Mouse (Mus musculus) heart, embryonic 11.5 days (tissue): Measurements from ENCODE around the gene Fam178b. TPM values are rescaled to one million over a fixed set of nuclear protein-coding genes. Genes with fewer than 3 reads are reported as not detected.

Experiments used
- ATAC-seq: fragments of 200-750 bp; cut with Nextera tagmentation; replicated peaks from 2 replicates; pipeline ENCODE4 v1.8.0; 2017; ENCODE audit warnings: moderate library complexity; ENCODE audit not compliant: insufficient number of reproducible peaks, low FRiP score, low TSS enrichment
- H3K27ac ChIP-seq: fragments of 300-500 bp; sonication (generic); 2 replicates; pipeline ENCODE4 v1.5.1; 2014; ENCODE audit warnings: mild to moderate bottlenecking, low read depth, low read length
- H3K27me3 ChIP-seq: fragments of 300-500 bp; sonication (generic); 2 replicates; pipeline ENCODE4 v1.6.1; 2014; ENCODE audit warnings: mild to moderate bottlenecking, low read length, mixed read lengths; ENCODE audit not compliant: control insufficient read depth, insufficient read depth
- H3K36me3 ChIP-seq: fragments of 300-500 bp; sonication (generic); 2 replicates; pipeline ENCODE4 v1.6.1; 2014; ENCODE audit warnings: mild to moderate bottlenecking, low read length, moderate library complexity, mixed read lengths; ENCODE audit not compliant: control insufficient read depth, insufficient read depth
- H3K4me1 ChIP-seq: fragments of 300-500 bp; sonication (generic); 2 replicates; pipeline ENCODE4 v1.6.1; 2014; ENCODE audit warnings: low read length; ENCODE audit not compliant: control insufficient read depth, insufficient read depth
- H3K4me2 ChIP-seq: fragments of 300-500 bp; sonication (generic); 2 replicates; pipeline ENCODE4 v1.6.1; 2014; ENCODE audit warnings: mild to moderate bottlenecking, moderate library complexity
- H3K4me3 ChIP-seq: fragments of 300-500 bp; sonication (generic); 2 replicates; pipeline ENCODE4 v1.5.1; 2014; ENCODE audit warnings: low read depth, low read length
- H3K9ac ChIP-seq: fragments of 300-500 bp; sonication (generic); 2 replicates; pipeline ENCODE4 v1.6.1; 2014; ENCODE audit warnings: mild to moderate bottlenecking, low read depth, low read length, moderate library complexity
- H3K9me3 ChIP-seq: fragments of 300-500 bp; sonication (generic); replicated peaks from 2 replicates; pipeline ENCODE4 v1.6.1; 2016; ENCODE audit warnings: low read length; ENCODE audit not compliant: control insufficient read depth
- WGBS: fragments of 180-500 bp; shearing (Covaris S2); extraction: QIAGEN DNeasy Blood & Tissue Kit; methylation state at CpG from one replicate; pipeline ENCODE4 v1.1.7; 2014; ENCODE audit not compliant: insufficient replicate concordance; 5-methylcytosine and 5-hydroxymethylcytosine counted together
- polyA plus RNA-seq: library from polyadenylated mRNA; unstranded; fragments of >200 nt; fragmentation: Nextera tagmentation; extraction: Ambion mirVana; gene quantifications from 2 replicates; pipeline ENCODE4 v1.2.1, GENCODE M21; 2014

Gene Fam178b
- polyA plus RNA-seq, 1 experiment from 2014 or later, result 3.5 TPM

- Histone ChIP-seq H3K4me2 (no peak overlapping the region), H3K36me3 (no peaks in the 10 kb centered on the region), H3K9me3 (no peaks in the 10 kb centered on the region), H3K4me3 (no peak overlapping the region), H3K9ac (no peak overlapping the region), H3K27ac (no peak overlapping the region), H3K4me1 (peaks cover 22% of the 10 kb centered on the region), H3K27me3 (no peaks in the 10 kb centered on the region)
- WGBS, result 48% methylated on average over 10 of the region's 10 CpGs
- ATAC-seq, result no peak; the same call in 1 of the 2 replicates
Observed at GRCm38 (mm10) chr1:36595167-36595931, 87.6 kb downstream of the Fam178b start.

GRCm38 (mm10) chr1:36593099-36593498 is 89.9 kb downstream of the Fam178b start:
- Histone ChIP-seq H3K27me3 (no peaks in the 10 kb centered on the region), H3K4me3 (no peak overlapping the region), H3K27ac (no peak overlapping the region), H3K4me2 (no peak overlapping the region), H3K9ac (no peak overlapping the region), H3K9me3 (no peaks in the 10 kb centered on the region), H3K36me3 (no peaks in the 10 kb centered on the region), H3K4me1 (peaks cover 42% of the 10 kb centered on the region)
- ATAC-seq, result no peak
- 36% methylated on average over 1 of the region's 1 CpGs for WGBS

GRCm38 (mm10) chr1:36591408-36591807 is 91.6 kb downstream of the Fam178b start:
- H3K4me2 ChIP-seq, result no peak overlapping the region
- ATAC-seq, result no peak
- peaks cover 46% of the 10 kb centered on the region for H3K4me1 ChIP-seq
- H3K4me3 ChIP-seq, result no peak overlapping the region
- no peaks in the 10 kb centered on the region for H3K36me3 ChIP-seq
- WGBS, result 27% methylated on average over 2 of the region's 2 CpGs
- H3K9me3 ChIP-seq, result no peaks in the 10 kb centered on the region
- H3K9ac ChIP-seq, result no peak overlapping the region
- no peaks in the 10 kb centered on the region for H3K27me3 ChIP-seq
- H3K27ac ChIP-seq, result no peak overlapping the region

GRCm38 (mm10) chr1:36590664-36591063 is 92.3 kb downstream of the Fam178b start:
- Histone ChIP-seq H3K9me3 (no peaks in the 10 kb centered on the region), H3K4me2 (no peak overlapping the region), H3K4me3 (no peak overlapping the region), H3K9ac (no peak overlapping the region), H3K27ac (no peak overlapping the region), H3K4me1 (peaks cover 47% of the 10 kb centered on the region), H3K27me3 (no peaks in the 10 kb centered on the region), H3K36me3 (no peaks in the 10 kb centered on the region)
- 72% methylated on average over 9 of the region's 9 CpGs for WGBS
- ATAC-seq, result no peak

- WGBS, result 57% methylated on average over 6 of the region's 6 CpGs
- Histone ChIP-seq H3K36me3 (no peaks in the 10 kb centered on the region), H3K27ac (no peak overlapping the region), H3K9ac (0 out of 2 replicates have a peak overlapping the region, but pooled peaks have one; percentile 46), H3K4me2 (no peak overlapping the region), H3K4me1 (peaks cover 50% of the 10 kb centered on the region), H3K9me3 (no peaks in the 10 kb centered on the region), H3K4me3 (no peak overlapping the region), H3K27me3 (no peaks in the 10 kb centered on the region)
- ATAC-seq, result no peak; the same call in 1 of the 2 replicates
Observed at GRCm38 (mm10) chr1:36589486-36589885, 93.5 kb downstream of the Fam178b start.

GRCm38 (mm10) chr1:36588476-36589450 is 94.2 kb downstream of the Fam178b start:
- whole genome bisulfite sequencing, result 60% methylated on average over 13 of the region's 13 CpGs
- no peak overlapping the region for H3K4me2 ChIP-seq
- H3K27me3 ChIP-seq, result no peaks in the 10 kb centered on the region
- no peak overlapping the region for H3K27ac ChIP-seq
- no peak overlapping the region for H3K4me3 ChIP-seq
- ATAC-seq, result 0 out of 2 replicates have a peak, but pooled peaks have one; percentile 31
- H3K4me1 ChIP-seq, result peaks cover 58% of the 10 kb centered on the region
- 0 out of 2 replicates have a peak overlapping the region, but pooled peaks have one; percentile 46 for H3K9ac ChIP-seq
- H3K9me3 ChIP-seq, result no peaks in the 10 kb centered on the region
- H3K36me3 ChIP-seq, result no peaks in the 10 kb centered on the region

GRCm38 (mm10) chr1:36587860-36588259 is 95.1 kb downstream of the Fam178b start:
- no peaks in the 10 kb centered on the region for H3K9me3 ChIP-seq
- peaks cover 62% of the 10 kb centered on the region for H3K4me1 ChIP-seq
- H3K27ac ChIP-seq, result no peak overlapping the region
- no peak overlapping the region for H3K4me3 ChIP-seq
- H3K9ac ChIP-seq, result no peak overlapping the region
- no peak for ATAC-seq
- H3K27me3 ChIP-seq, result no peaks in the 10 kb centered on the region
- 86% methylated on average over 6 of the region's 6 CpGs for WGBS
- no peaks in the 10 kb centered on the region for H3K36me3 ChIP-seq
- no peak overlapping the region for H3K4me2 ChIP-seq

- H3K9me3 ChIP-seq, result no peaks in the 10 kb centered on the region
- H3K4me2 ChIP-seq, result no peak overlapping the region
- no peak for ATAC-seq
- WGBS, result 43% methylated on average over 4 of the region's 4 CpGs
- peaks cover 61% of the 10 kb centered on the region for H3K4me1 ChIP-seq
- H3K27ac ChIP-seq, result no peak overlapping the region
- no peaks in the 10 kb centered on the region for H3K36me3 ChIP-seq
- H3K27me3 ChIP-seq, result no peaks in the 10 kb centered on the region
- H3K9ac ChIP-seq, result no peak overlapping the region
- no peak overlapping the region for H3K4me3 ChIP-seq
Observed at GRCm38 (mm10) chr1:36586288-36586687, 96.7 kb downstream of the Fam178b start.
